In genomic region chr9:23384880-23385279, GRCm38 (mm10) we compare ENCODE assay signal across 18 mouse cellular contexts.
A peak's percentile ranks its signal among the peaks of the same experiment; 100 is the strongest.
DNase-seq lines count a peak whose midpoint lies in the region; ATAC-seq and TF ChIP-seq lines count a peak whose summit lies in the region.
"Had no signal": no experiment of that assay in that cellular context is flagged by ENCODE, and none has a peak within 500 bp of the region (broad histone marks: within the 10 kb centered on the region; RNA-seq: fewer than 3 reads in every experiment).

No protein-coding gene starts in this region.

- no peak overlapping the region for H3K27ac ChIP-seq in heart, postnatal 0 days (ENCODE audit: low read depth)
- H3K27ac ChIP-seq in heart, adult 2 months: no peak overlapping the region
- peak overlapping the region; percentile 79 for H3K27ac ChIP-seq in lung, embryonic 14.5 days (ENCODE audit: low read depth)
- no peak overlapping the region; the same call in 1 of the 2 replicates for H3K27ac ChIP-seq in stomach, embryonic 14.5 days (ENCODE audit: low read length)
- no peak overlapping the region for H3K27ac ChIP-seq in stomach, postnatal 0 days (replicated peaks)
- H3K27ac ChIP-seq in stomach, embryonic 16.5 days (ENCODE audit: low read length): no peak overlapping the region; the same call in 1 of the 2 replicates
- H3K27ac ChIP-seq: forebrain, embryonic 15.5 days; hindbrain, embryonic 10.5 days; hindbrain, embryonic 14.5 days had no signal

- intact Hi-C loops in heart, adult 2 months (cut with DNase I): no loop called here

- no peak overlapping the region for H3K4me3 ChIP-seq in heart, postnatal 0 days (ENCODE audit: low read depth, low read length)
- H3K4me3 ChIP-seq in heart, adult 2 months: no peak overlapping the region
- H3K4me3 ChIP-seq in lung, embryonic 14.5 days (ENCODE audit: low read depth, low read length): no peak overlapping the region
- H3K4me3 ChIP-seq in stomach, embryonic 14.5 days (ENCODE audit: low read depth, low read length): no peak overlapping the region
- no peak overlapping the region for H3K4me3 ChIP-seq in stomach, postnatal 0 days (ENCODE audit: low read depth, low read length)
- H3K4me3 ChIP-seq in stomach, embryonic 16.5 days (replicated peaks; ENCODE audit: low read length): no peak overlapping the region
- H3K4me3 ChIP-seq: forebrain, embryonic 15.5 days; heart, embryonic 12.5 days; hindbrain, embryonic 10.5 days had no signal

- no peaks in the 10 kb centered on the region for H3K27me3 ChIP-seq in heart, postnatal 0 days (ENCODE audit: control insufficient read depth, insufficient read depth, low read length)
- H3K27me3 ChIP-seq in heart, adult 2 months (ENCODE audit: control insufficient read depth, insufficient read depth, low read length): no peaks in the 10 kb centered on the region
- H3K27me3 ChIP-seq in lung, embryonic 14.5 days (ENCODE audit: insufficient read depth, low read length): no peaks in the 10 kb centered on the region
- no peaks in the 10 kb centered on the region for H3K27me3 ChIP-seq in stomach, embryonic 14.5 days (ENCODE audit: control insufficient read depth, insufficient read depth, low read length)
- no peaks in the 10 kb centered on the region for H3K27me3 ChIP-seq in stomach, postnatal 0 days (ENCODE audit: control insufficient read depth, insufficient read depth, low read length)
- no peaks in the 10 kb centered on the region for H3K27me3 ChIP-seq in stomach, embryonic 16.5 days (ENCODE audit: control insufficient read depth, insufficient read depth, low read length)
- H3K27me3 ChIP-seq: forebrain, embryonic 15.5 days; heart, embryonic 12.5 days had no signal

- H3K36me3 ChIP-seq in heart, postnatal 0 days (replicated peaks; ENCODE audit: control insufficient read depth, insufficient read depth, low read length): no peaks in the 10 kb centered on the region
- no peaks in the 10 kb centered on the region for H3K36me3 ChIP-seq in heart, adult 2 months (ENCODE audit: control insufficient read depth, insufficient read depth, low read length)
- no peaks in the 10 kb centered on the region for H3K36me3 ChIP-seq in lung, embryonic 14.5 days (ENCODE audit: insufficient read depth)
- H3K36me3 ChIP-seq in stomach, embryonic 14.5 days (ENCODE audit: control insufficient read depth, insufficient read depth, low read length): no peaks in the 10 kb centered on the region
- H3K36me3 ChIP-seq in stomach, postnatal 0 days (ENCODE audit: control insufficient read depth, insufficient read depth, low read length): no peaks in the 10 kb centered on the region
- no peaks in the 10 kb centered on the region for H3K36me3 ChIP-seq in stomach, embryonic 16.5 days (ENCODE audit: control insufficient read depth, insufficient read depth, low read length)
- H3K36me3 ChIP-seq: forebrain, embryonic 15.5 days; G1E; heart, embryonic 12.5 days; hindbrain, embryonic 10.5 days had no signal

- ATAC-seq in heart, postnatal 0 days (ENCODE audit: insufficient read depth, low read depth): 0 out of 2 replicates have a peak, but pooled peaks have one; percentile 33
- peak; percentile 68 for ATAC-seq in lung, embryonic 14.5 days (ENCODE audit: insufficient read depth)
- peak; percentile 24; the same call in 1 of the 2 replicates for ATAC-seq in stomach, embryonic 14.5 days (ENCODE audit: insufficient number of reproducible peaks, insufficient read depth, low FRiP score, low read depth)
- ATAC-seq in stomach, postnatal 0 days (ENCODE audit: low FRiP score, low TSS enrichment): no peak
- ATAC-seq in stomach, embryonic 16.5 days (ENCODE audit: insufficient read depth, low FRiP score): peak; percentile 47; the same call in 1 of the 2 replicates
- ATAC-seq: CD4-positive, CD25-positive, alpha-beta regulatory T cell, adult 4 months; forebrain, embryonic 15.5 days had no signal

- peaks cover 6% of the 10 kb centered on the region for H3K4me1 ChIP-seq in heart, postnatal 0 days (ENCODE audit: control insufficient read depth, insufficient read depth)
- H3K4me1 ChIP-seq in heart, adult 2 months (ENCODE audit: control insufficient read depth, insufficient read depth, low read length): no peaks in the 10 kb centered on the region; the same call in 1 of the 2 replicates
- H3K4me1 ChIP-seq in lung, embryonic 14.5 days (ENCODE audit: insufficient read depth): peaks cover 28% of the 10 kb centered on the region
- peaks cover 13% of the 10 kb centered on the region for H3K4me1 ChIP-seq in stomach, embryonic 14.5 days (ENCODE audit: control insufficient read depth, insufficient read depth, low read length)
- H3K4me1 ChIP-seq in stomach, postnatal 0 days (replicated peaks; ENCODE audit: control insufficient read depth, insufficient read depth): 0 out of 2 replicates have a peak, but pooled peaks cover 3% of the 10 kb centered on the region
- H3K4me1 ChIP-seq in stomach, embryonic 16.5 days (ENCODE audit: control insufficient read depth, insufficient read depth, low read length): peaks cover 11% of the 10 kb centered on the region

- no peak for TF ChIP-seq POLR2A in heart, adult 2 months (IDR thresholded peaks at IDR 0.05; ENCODE audit: insufficient read depth, low read depth, low read length)

- H3K9ac ChIP-seq in heart, postnatal 0 days (replicated peaks; ENCODE audit: low read depth, low read length): no peak overlapping the region
- no peak overlapping the region for H3K9ac ChIP-seq in heart, adult 2 months (ENCODE audit: low read depth, low read length)
- no peak overlapping the region for H3K9ac ChIP-seq in lung, embryonic 14.5 days
- H3K9ac ChIP-seq in stomach, embryonic 14.5 days (replicated peaks; ENCODE audit: low read depth, low read length): no peak overlapping the region
- H3K9ac ChIP-seq in stomach, postnatal 0 days (ENCODE audit: low read length): no peak overlapping the region
- H3K9ac ChIP-seq in stomach, embryonic 16.5 days (ENCODE audit: low read length): no peak overlapping the region
- H3K9ac ChIP-seq: forebrain, embryonic 15.5 days; heart, embryonic 12.5 days; hindbrain, embryonic 14.5 days had no signal

- no peak for TF ChIP-seq CTCF in heart, postnatal 0 days (IDR thresholded peaks at IDR 0.05; ENCODE audit: low read depth)
- no peak for TF ChIP-seq CTCF in heart, adult 2 months (IDR thresholded peaks at IDR 0.05)
- no peak for TF ChIP-seq CTCF in lung, embryonic 14.5 days (IDR thresholded peaks at IDR 0.05; ENCODE audit: low read depth)
- TF ChIP-seq CTCF in stomach, postnatal 0 days (IDR thresholded peaks at IDR 0.05; ENCODE audit: low read depth): no peak

- H3K9me3 ChIP-seq in heart, postnatal 0 days (replicated peaks; ENCODE audit: control insufficient read depth, low read length): no peaks in the 10 kb centered on the region
- no peaks in the 10 kb centered on the region for H3K9me3 ChIP-seq in lung, embryonic 14.5 days (ENCODE audit: low read depth, low read length)
- H3K9me3 ChIP-seq in stomach, embryonic 14.5 days (ENCODE audit: control insufficient read depth, low read depth, low read length): no peaks in the 10 kb centered on the region
- no peaks in the 10 kb centered on the region for H3K9me3 ChIP-seq in stomach, postnatal 0 days (ENCODE audit: control insufficient read depth, low read length)
- H3K9me3 ChIP-seq in stomach, embryonic 16.5 days (replicated peaks; ENCODE audit: control insufficient read depth, low read length): no peaks in the 10 kb centered on the region
- H3K9me3 ChIP-seq: forebrain, embryonic 15.5 days; G1E; heart, embryonic 12.5 days; hindbrain, embryonic 10.5 days had no signal

- WGBS in heart, postnatal 0 days: 42% methylated on average over 3 of the region's 3 CpGs
- WGBS in heart, adult 2 months: 71% methylated on average over 3 of the region's 3 CpGs
- WGBS in lung, embryonic 14.5 days: 29% methylated on average over 3 of the region's 3 CpGs
- 25% methylated on average over 3 of the region's 3 CpGs for WGBS in stomach, embryonic 14.5 days
- WGBS in stomach, postnatal 0 days: 30% methylated on average over 3 of the region's 3 CpGs
- 29% methylated on average over 3 of the region's 3 CpGs for WGBS in stomach, embryonic 16.5 days

- DNase-seq in heart, postnatal 0 days (ENCODE audit: low spot score): no peak
- DNase-seq in heart, adult 2 months: no peak
- peak; percentile 66 for DNase-seq in lung, embryonic 14.5 days
- no peak for DNase-seq in lung, postnatal 25 days (ENCODE audit: low spot score)
- DNase-seq in stomach, postnatal 0 days (ENCODE audit: low spot score): no peak
- DNase-seq in cerebellum, adult 9-10 months: no peak
- DNase-seq: adrenal gland, postnatal 10 days; cerebellum, adult 11 months; cerebellum, adult 9-11 months; heart, adult 18-20 months had no signal

- H3K4me2 ChIP-seq in heart, postnatal 0 days (ENCODE audit: low read depth, low read length): no peak overlapping the region
- no peak overlapping the region for H3K4me2 ChIP-seq in lung, embryonic 14.5 days
- H3K4me2 ChIP-seq in stomach, embryonic 14.5 days (replicated peaks; ENCODE audit: low read depth, low read length): no peak overlapping the region
- H3K4me2 ChIP-seq in stomach, postnatal 0 days (replicated peaks; ENCODE audit: low read depth): no peak overlapping the region
- H3K4me2 ChIP-seq in stomach, embryonic 16.5 days (ENCODE audit: low read depth, low read length): no peak overlapping the region
- H3K4me2 ChIP-seq: forebrain, embryonic 15.5 days; heart, embryonic 12.5 days; hindbrain, embryonic 14.5 days had no signal

- no peaks in the 10 kb centered on the region for H3K79me2 ChIP-seq in heart, adult 2 months (replicated peaks; ENCODE audit: control insufficient read depth, insufficient read depth, low read length)

- no peak for TF ChIP-seq EP300 in heart, postnatal 0 days (IDR thresholded peaks at IDR 0.05; ENCODE audit: low read depth)
- TF ChIP-seq EP300 in heart, adult 2 months (IDR thresholded peaks at IDR 0.05; ENCODE audit: insufficient read depth, low read depth, low read length): no peak
- no peak for TF ChIP-seq EP300 in stomach, postnatal 0 days (optimal IDR thresholded peaks at IDR 0.05)
